Mouse (Mus musculus) G1E (cell line): ENCODE data around the gene Aldh6a1. TPM values are rescaled to one million over a fixed set of nuclear protein-coding genes. Genes with fewer than 3 reads are reported as not detected.

ENCODE experiments used
- ATAC-seq: 2 replicates; pipeline ENCODE4 v1.8.0; 2016; ENCODE audit warnings: mild to moderate bottlenecking; ENCODE audit not compliant: insufficient number of reproducible peaks, poor library complexity, low FRiP score, severe bottlenecking; ENCODE audit errors: extremely low read depth
- DNase-seq: peaks from one replicate; pipeline ENCODE4 v3.0.0; 2012; ENCODE audit warnings: low spot score
- H3K27me3 ChIP-seq: 2 replicates; pipeline ENCODE4 v1.6.1; 2012; ENCODE audit warnings: mild to moderate bottlenecking, low read length, inconsistent platforms; ENCODE audit not compliant: insufficient read depth
- H3K36me3 ChIP-seq: replicated peaks from 2 replicates; pipeline ENCODE3; 2012; ENCODE audit warnings: mild to moderate bottlenecking, inconsistent platforms
- H3K4me1 ChIP-seq: 2 replicates; pipeline ENCODE4 v1.6.1; 2012; ENCODE audit warnings: low read depth, low read length, inconsistent platforms, mixed read lengths; ENCODE audit not compliant: insufficient read depth
- H3K4me3 ChIP-seq: 2 replicates; pipeline ENCODE4 v1.5.1; 2012; ENCODE audit warnings: low read depth, mild to moderate bottlenecking, inconsistent platforms, low read length, moderate library complexity, mixed read lengths
- H3K9me3 ChIP-seq: replicated peaks from 2 replicates; pipeline ENCODE4 v1.6.1; 2012; ENCODE audit warnings: inconsistent platforms
- CTCF ChIP-seq: IDR thresholded peaks from 2 replicates; pipeline ENCODE4 v1.5.1; 2012; ENCODE audit warnings: low read depth, low read length, inconsistent platforms, mixed read lengths
- GATA1 ChIP-seq: IDR thresholded peaks from 2 replicates; pipeline ENCODE4 v1.6.1; 2012; ENCODE audit warnings: borderline replicate concordance, low read length, inconsistent platforms, mixed read lengths
- GATA2 ChIP-seq: IDR thresholded peaks from 2 replicates; pipeline ENCODE4 v1.6.1; 2012; ENCODE audit warnings: low read depth, low read length, inconsistent platforms, borderline replicate concordance
- POLR2AphosphoS5 ChIP-seq: IDR thresholded peaks from 2 replicates; pipeline ENCODE4 v1.6.1; 2012; ENCODE audit warnings: low read depth, low read length, inconsistent platforms; ENCODE audit not compliant: insufficient replicate concordance
- TAL1 ChIP-seq: conservative IDR thresholded peaks from 2 replicates; pipeline ENCODE4 v1.6.1; 2012; ENCODE audit warnings: low read depth, low read length, inconsistent platforms, mixed read lengths
- polyA plus RNA-seq: library from polyadenylated mRNA; stranded (reverse); fragments of >175 nt; gene quantifications from 2 replicates; pipeline ENCODE4 v1.2.3, GENCODE M21; 2012
- total RNA-seq, 2 experiments: library from RNA; stranded (forward) in 1 of 2; stranded (reverse) in 1 of 2; fragments of 200-1000 nt in 1 of 2; fragments of >200 nt in 1 of 2; fragmentation: Nextera tagmentation in 1 of 2; gene quantifications; 2 replicates each; pipeline ENCODE4 v1.2.3; 2014 to 2017

The Aldh6a1 gene
- 39.6 and 41.2 TPM in 2 replicates for total RNA-seq (2014; fragmentation: Nextera tagmentation)
- total RNA-seq (2017), result 14.7 and 16.1 TPM in 2 replicates
- 3.5 and 4.6 TPM in 2 replicates for polyA plus RNA-seq

DNA sequence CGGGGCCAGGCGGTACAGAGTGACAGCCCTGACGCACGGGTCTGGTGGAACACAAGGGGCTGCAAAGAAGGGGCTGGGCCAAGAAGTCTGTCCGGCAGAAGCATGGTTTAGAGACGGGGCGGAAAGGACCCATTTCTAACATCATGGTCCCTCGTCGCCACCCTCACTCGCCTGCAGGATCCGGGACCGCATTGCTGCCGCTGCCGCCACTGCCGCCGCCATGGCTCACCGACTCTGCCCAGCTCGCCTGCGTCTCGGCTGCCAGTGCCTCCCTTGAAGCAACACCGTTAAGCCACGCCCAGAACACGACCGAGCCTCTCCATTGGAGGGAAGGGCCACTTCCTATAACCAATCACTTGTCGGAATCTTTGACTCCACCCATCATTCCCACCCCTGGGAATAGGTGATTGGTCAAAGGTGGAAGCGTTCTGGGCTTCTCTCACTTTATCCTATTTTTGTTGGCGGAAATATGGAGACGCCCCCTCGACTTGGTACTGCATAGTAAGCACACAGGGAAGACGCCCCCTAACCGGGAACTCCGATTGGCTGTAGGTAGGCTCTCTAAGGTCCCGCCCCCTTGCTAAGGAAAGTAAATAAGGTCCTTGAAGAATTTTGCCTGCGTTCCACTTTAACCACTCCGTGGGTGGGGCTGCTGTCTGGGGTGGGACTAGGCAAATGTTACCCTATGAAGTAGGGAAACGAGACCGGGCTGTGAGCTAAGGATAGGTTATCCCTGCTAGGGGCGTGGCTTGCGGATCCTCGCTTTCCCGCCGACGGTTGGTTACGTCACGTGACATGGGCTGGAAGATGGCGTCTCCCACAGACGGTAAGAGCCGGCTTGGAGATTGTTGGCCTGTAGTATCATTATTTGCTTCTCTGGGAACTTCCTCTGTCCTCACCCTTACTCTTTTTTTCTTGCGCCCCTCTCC is at the start of gene Aldh6a1, which contains the start of gene Lin52:
Gene Aldh6a1 (minus strand): TSS at position 287 of the 929 bp plus-strand sequence.
Gene Lin52 (plus strand): TSS at position 705 of the 929 bp plus-strand sequence.
- DNase-seq, result peak; percentile 98
- peak within 1 kb of the TSS; percentile 79 for H3K4me3 ChIP-seq
- TF ChIP-seq GATA2, result no peak
- no peak for TF ChIP-seq POLR2AphosphoS5
- no peak for TF ChIP-seq GATA1
- TF ChIP-seq TAL1, result no peak
- TF ChIP-seq CTCF, result no peak
- H3K4me1 ChIP-seq, result peaks cover 38% of the 10 kb centered on the region
- peaks cover 24% of the 10 kb centered on the region for H3K36me3 ChIP-seq
- peak; percentile 92 for ATAC-seq
- H3K27me3 ChIP-seq, result peaks cover 9% of the 10 kb centered on the region
- H3K9me3 ChIP-seq, result no peaks in the 10 kb centered on the region

DNA sequence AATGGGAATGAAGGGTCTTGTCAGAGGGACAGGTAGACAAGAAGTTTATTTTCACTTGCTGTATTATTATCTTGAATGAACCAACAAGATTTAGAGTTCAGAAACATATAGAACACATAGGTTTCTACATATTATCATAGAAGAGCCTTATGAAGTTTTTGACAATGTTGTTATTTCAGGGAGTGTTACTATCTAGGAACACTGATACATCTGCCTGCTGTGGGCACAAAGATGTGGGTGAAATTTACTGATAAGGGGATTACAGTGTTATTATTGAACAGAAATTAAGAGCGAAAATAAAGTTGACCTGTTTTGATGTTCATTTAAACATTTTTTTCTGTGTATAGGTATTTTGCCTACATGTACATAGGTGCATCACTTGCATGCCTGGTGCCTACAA is 46.0 kb upstream of the Aldh6a1 start:
- H3K9me3 ChIP-seq, result no peaks in the 10 kb centered on the region
- H3K36me3 ChIP-seq, result peaks cover 34% of the 10 kb centered on the region
- DNase-seq, result no peak
- ATAC-seq, result no peak
- H3K4me1 ChIP-seq, result peaks cover 33% of the 10 kb centered on the region
- no peaks in the 10 kb centered on the region for H3K27me3 ChIP-seq
- H3K4me3 ChIP-seq, result no peak overlapping the region
- TF ChIP-seq POLR2AphosphoS5, result no peak
- no peak for TF ChIP-seq GATA2
- TF ChIP-seq CTCF, result no peak
- TF ChIP-seq TAL1, result peak; percentile 58
- TF ChIP-seq GATA1, result no peak

DNA sequence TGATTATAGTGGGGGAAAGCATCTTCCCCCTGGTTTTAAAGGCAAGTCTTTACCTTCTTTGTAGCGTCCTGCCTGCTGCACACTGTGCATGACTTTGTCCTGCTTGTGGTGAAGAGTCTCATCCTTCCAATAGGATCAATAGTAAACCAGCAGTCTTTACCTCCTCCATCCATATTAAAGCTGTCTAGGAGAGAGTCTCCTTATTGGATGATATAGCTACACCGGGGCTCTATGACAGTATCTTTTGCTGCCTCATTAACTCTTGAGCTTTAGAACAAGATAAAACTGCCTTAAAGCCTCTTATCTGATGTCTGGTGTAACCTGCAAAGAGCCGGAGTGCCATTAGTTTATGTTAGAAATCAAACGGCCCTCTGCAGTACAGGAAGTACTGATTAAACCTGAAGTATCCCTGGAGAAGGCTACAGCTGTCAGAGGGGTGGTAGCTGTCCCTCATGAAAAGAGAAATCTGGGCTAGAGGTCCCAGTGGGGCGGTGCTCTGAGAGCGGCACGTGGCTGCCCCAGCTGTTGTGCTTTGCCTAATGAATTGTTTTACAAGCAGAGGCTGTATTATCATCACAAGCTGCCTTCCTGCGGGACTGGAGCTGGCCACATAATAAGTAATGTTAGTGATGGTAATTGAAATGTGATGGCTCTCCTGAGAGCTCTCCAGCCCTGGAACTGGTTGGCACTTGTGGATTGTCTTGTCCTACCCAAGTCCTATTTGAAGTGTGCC is 36.7 kb upstream of the Aldh6a1 start:
- Histone ChIP-seq H3K9me3 (no peaks in the 10 kb centered on the region), H3K36me3 (peaks cover 58% of the 10 kb centered on the region), H3K4me1 (peaks cover 21% of the 10 kb centered on the region), H3K4me3 (no peak overlapping the region), H3K27me3 (no peaks in the 10 kb centered on the region)
- peak; percentile 80 for ATAC-seq
- no peak for TF ChIP-seq GATA1
- no peak for TF ChIP-seq TAL1
- TF ChIP-seq GATA2, result no peak
- TF ChIP-seq POLR2AphosphoS5, result no peak
- no peak for TF ChIP-seq CTCF
- DNase-seq, result no peak

DNA sequence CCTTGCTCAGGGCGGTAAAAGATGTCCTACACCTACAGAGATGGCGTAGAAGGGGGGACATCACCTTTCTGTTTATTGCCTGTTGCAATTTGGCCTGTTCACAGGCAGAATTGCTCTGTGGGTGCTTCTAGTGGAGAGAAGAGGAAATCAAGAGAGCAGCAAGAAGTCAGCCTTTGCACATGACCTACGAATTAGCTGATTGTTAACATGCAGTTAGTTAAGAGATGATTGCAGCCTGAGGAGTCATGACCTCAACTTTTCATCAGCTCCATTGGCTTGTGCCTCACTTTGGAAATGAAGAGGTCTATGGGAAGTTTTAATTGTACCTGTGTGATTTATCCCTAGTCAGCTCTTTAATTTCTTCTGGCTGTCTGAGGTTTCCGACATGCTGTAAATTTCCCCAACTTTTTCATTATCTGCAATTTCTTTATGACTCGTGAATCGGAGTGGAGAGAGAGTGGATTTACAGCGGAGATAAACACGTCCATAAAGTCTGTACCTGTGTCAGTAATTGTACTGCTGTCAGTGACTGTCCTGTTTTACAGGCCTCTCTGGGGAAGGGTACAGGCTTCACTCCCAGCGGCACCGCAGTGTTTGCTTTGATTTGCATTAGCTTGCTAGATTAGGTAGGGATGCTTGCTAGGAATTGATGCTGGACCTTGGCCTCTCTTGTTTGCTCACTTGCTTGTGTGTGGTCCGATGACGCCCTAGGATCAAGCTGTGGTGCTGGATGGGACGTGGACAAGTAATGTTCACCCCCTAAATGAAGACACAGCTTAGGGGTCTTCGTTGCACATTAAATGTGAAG is 32.2 kb upstream of the Aldh6a1 start:
- no peaks in the 10 kb centered on the region for H3K27me3 ChIP-seq
- TF ChIP-seq CTCF (no peak), TAL1 (no peak), POLR2AphosphoS5 (no peak), GATA2 (no peak), GATA1 (no peak)
- no peaks in the 10 kb centered on the region for H3K9me3 ChIP-seq
- H3K4me1 ChIP-seq, result peaks cover 15% of the 10 kb centered on the region
- H3K36me3 ChIP-seq, result peaks cover 69% of the 10 kb centered on the region
- no peak for DNase-seq
- no peak for ATAC-seq
- no peak overlapping the region for H3K4me3 ChIP-seq

DNA sequence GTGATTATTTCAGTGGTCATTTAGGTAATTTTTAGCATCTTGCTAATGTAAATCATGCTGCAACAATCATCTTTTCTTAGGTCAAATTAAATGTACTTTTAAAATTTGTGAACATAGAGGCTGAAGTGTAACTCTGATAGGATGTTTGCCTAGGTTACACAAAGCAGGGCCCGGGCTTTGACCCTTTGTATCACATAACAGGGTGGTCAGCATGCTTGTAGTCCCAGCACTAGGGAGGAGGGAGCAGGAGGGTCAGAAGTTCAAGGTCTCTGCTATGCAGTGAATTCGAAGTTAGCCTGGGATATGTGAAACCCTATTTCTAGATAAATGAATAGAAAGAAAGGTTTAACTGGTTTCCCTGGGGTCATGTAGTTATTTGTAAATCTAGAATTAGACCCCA is 30.4 kb upstream of the Aldh6a1 start:
- H3K4me1 ChIP-seq, result peaks cover 8% of the 10 kb centered on the region
- TF ChIP-seq POLR2AphosphoS5 (no peak), GATA2 (no peak), TAL1 (no peak), CTCF (no peak), GATA1 (no peak)
- peaks cover 61% of the 10 kb centered on the region for H3K36me3 ChIP-seq
- H3K9me3 ChIP-seq, result no peaks in the 10 kb centered on the region
- DNase-seq (no peak), ATAC-seq (no peak)
- H3K4me3 ChIP-seq, result no peak overlapping the region
- no peaks in the 10 kb centered on the region for H3K27me3 ChIP-seq
